Mouse (Mus musculus): ENCODE measurements around the gene Gm6408. TPM values are rescaled to one million over a fixed set of nuclear protein-coding genes. Genes with fewer than 3 reads are reported as not detected.
"Not testable (repeated sequence)": the region's sequence is repeated elsewhere in the genome, so short reads cannot be mapped to it uniquely, and the experiment has no call there.

Gene Gm6408
- not detected in 2 replicates for polyA plus RNA-seq (2014; fragmentation: Nextera tagmentation; extraction: Ambion mirVana)

DNA sequence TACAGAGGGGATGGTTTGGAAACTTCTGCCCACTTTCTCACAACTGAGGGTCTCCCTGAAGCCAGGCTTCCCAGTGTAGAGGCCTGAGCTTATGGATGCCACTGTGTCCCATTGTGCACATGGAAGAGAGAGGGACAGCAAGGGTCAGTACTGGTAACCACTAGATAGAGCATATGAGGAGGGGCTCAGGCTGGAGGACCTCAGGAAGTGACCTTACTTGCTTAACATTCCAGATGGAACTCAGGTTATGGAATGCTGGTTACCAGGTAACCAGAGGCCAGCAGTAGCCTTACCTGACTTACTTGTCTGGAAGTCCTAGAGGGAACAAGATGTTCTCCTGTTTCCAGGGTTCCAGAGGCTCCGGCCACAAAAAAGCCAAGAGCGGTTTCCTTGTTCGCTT, at the start of gene Gm6408:
Gm6408 (plus strand) TSS at position 301 of the 400 bp plus-strand sequence.
- not testable (repeated sequence) for ATAC-seq (ENCODE audit: low read depth); H3K36me3 ChIP-seq (ENCODE audit: control insufficient read depth, insufficient read depth, low read length); H3K9ac ChIP-seq (ENCODE audit: low read depth, low read length); H3K4me3 ChIP-seq (ENCODE audit: low read depth, low read length); DNase-seq (ENCODE audit: low spot score); H3K27ac ChIP-seq (replicated peaks; ENCODE audit: low read depth, low read length); H3K27me3 ChIP-seq (replicated peaks; ENCODE audit: control insufficient read depth, insufficient read depth, low read length); H3K4me1 ChIP-seq (ENCODE audit: control insufficient read depth, insufficient read depth, low read length); H3K9me3 ChIP-seq (ENCODE audit: control insufficient read depth, low read length); H3K4me2 ChIP-seq (ENCODE audit: low read depth, low read length)
- 90% methylated on average over 2 of the region's 3 CpGs for WGBS

DNA sequence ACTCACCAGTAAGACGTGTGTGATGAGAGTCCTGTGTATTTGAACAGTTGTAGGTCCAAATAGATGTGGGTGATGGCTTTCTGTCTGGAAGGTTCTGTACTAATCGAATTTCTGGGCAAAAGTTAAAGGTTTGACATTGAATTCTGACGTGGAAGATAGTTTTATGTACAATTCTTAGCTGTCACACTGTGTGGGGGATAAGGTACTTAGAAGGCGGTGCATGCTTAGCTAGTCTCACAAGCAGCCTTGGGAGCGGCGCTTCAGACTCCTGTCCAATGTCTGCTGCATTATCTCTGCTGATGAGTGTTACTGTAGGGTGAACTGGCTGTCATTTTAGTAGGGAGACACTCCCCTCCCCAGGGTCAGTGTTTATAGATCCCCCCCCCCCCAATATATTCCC, 49.3 kb upstream of the Gm6408 start:
- no peak overlapping the region for H3K4me2 ChIP-seq (ENCODE audit: low read depth, low read length)
- no peak overlapping the region for H3K9ac ChIP-seq (ENCODE audit: low read depth, low read length)
- 87% methylated on average over 6 of the region's 6 CpGs for WGBS
- H3K4me3 ChIP-seq (ENCODE audit: low read depth, low read length) = no peak overlapping the region
- DNase-seq (ENCODE audit: low spot score) (no peak), ATAC-seq (ENCODE audit: low read depth) (no peak)
- H3K4me1 ChIP-seq (ENCODE audit: control insufficient read depth, insufficient read depth, low read length) = 0 out of 2 replicates have a peak, but pooled peaks cover 3% of the 10 kb centered on the region
- H3K36me3 ChIP-seq (ENCODE audit: control insufficient read depth, insufficient read depth, low read length) = no peaks in the 10 kb centered on the region
- H3K9me3 ChIP-seq (ENCODE audit: control insufficient read depth, low read length) = no peaks in the 10 kb centered on the region
- no peak overlapping the region for H3K27ac ChIP-seq (replicated peaks; ENCODE audit: low read depth, low read length)
- H3K27me3 ChIP-seq (replicated peaks; ENCODE audit: control insufficient read depth, insufficient read depth, low read length) = no peaks in the 10 kb centered on the region

DNA sequence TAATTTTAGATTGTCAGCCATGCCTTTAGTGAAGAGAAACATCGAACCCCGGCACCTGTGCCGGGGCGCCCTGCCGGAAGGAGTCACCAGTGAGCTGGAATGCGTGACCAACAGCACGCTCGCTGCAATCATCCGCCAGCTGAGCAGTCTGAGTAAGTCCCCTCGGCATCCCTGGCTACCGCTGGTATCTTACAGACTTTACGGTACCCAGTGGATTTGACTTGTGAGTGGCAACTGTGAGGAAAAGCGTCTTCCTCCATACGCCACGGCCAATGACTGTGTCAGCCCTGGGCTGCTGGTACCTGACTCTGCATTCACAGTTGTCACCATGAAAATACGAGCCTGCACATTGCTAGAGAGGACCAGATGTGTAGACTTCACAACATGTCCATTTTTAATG, 46.4 kb upstream of the Gm6408 start:
- H3K9ac ChIP-seq (ENCODE audit: low read depth, low read length) = no peak overlapping the region
- H3K4me1 ChIP-seq (ENCODE audit: control insufficient read depth, insufficient read depth, low read length) = no peaks in the 10 kb centered on the region
- DNase-seq (ENCODE audit: low spot score) = no peak
- 90% methylated on average over 16 of the region's 16 CpGs for WGBS
- H3K9me3 ChIP-seq (ENCODE audit: control insufficient read depth, low read length) = no peaks in the 10 kb centered on the region
- ATAC-seq (ENCODE audit: low read depth) = no peak
- no peaks in the 10 kb centered on the region for H3K27me3 ChIP-seq (replicated peaks; ENCODE audit: control insufficient read depth, insufficient read depth, low read length)
- no peak overlapping the region for H3K4me2 ChIP-seq (ENCODE audit: low read depth, low read length)
- no peak overlapping the region for H3K27ac ChIP-seq (replicated peaks; ENCODE audit: low read depth, low read length)
- H3K4me3 ChIP-seq (ENCODE audit: low read depth, low read length) = no peak overlapping the region
- H3K36me3 ChIP-seq (ENCODE audit: control insufficient read depth, insufficient read depth, low read length) = peaks cover 7% of the 10 kb centered on the region; the same call in 1 of the 2 replicates

DNA sequence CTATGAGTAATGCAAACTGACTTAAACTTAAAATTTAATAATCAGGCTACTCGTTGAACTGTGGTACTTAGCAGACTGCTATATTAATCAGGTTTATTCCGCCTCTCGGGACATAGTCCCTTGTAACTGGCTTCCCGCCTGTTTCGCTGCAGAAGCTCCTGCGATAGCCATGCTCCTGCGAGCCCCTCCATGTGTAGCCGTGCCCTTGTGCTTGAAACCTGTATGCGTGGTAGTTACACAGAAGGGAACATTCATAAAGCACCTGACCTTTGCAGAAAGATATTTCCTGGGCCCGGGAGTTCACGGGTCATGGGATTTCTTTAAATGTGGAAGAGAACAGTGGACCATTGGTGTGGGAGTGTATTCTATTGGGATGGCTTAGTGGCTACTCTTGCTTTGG, 45.0 kb upstream of the Gm6408 start:
- H3K36me3 ChIP-seq (ENCODE audit: control insufficient read depth, insufficient read depth, low read length) = peaks cover 7% of the 10 kb centered on the region; the same call in 1 of the 2 replicates
- H3K4me2 ChIP-seq (ENCODE audit: low read depth, low read length) = no peak overlapping the region
- no peaks in the 10 kb centered on the region for H3K4me1 ChIP-seq (ENCODE audit: control insufficient read depth, insufficient read depth, low read length)
- H3K4me3 ChIP-seq (ENCODE audit: low read depth, low read length) = no peak overlapping the region
- WGBS = 95% methylated on average over 11 of the region's 11 CpGs
- no peak overlapping the region for H3K9ac ChIP-seq (ENCODE audit: low read depth, low read length)
- no peaks in the 10 kb centered on the region for H3K27me3 ChIP-seq (replicated peaks; ENCODE audit: control insufficient read depth, insufficient read depth, low read length)
- DNase-seq (ENCODE audit: low spot score) = no peak
- no peak for ATAC-seq (ENCODE audit: low read depth)
- H3K9me3 ChIP-seq (ENCODE audit: control insufficient read depth, low read length) = no peaks in the 10 kb centered on the region
- no peak overlapping the region for H3K27ac ChIP-seq (replicated peaks; ENCODE audit: low read depth, low read length)

DNA sequence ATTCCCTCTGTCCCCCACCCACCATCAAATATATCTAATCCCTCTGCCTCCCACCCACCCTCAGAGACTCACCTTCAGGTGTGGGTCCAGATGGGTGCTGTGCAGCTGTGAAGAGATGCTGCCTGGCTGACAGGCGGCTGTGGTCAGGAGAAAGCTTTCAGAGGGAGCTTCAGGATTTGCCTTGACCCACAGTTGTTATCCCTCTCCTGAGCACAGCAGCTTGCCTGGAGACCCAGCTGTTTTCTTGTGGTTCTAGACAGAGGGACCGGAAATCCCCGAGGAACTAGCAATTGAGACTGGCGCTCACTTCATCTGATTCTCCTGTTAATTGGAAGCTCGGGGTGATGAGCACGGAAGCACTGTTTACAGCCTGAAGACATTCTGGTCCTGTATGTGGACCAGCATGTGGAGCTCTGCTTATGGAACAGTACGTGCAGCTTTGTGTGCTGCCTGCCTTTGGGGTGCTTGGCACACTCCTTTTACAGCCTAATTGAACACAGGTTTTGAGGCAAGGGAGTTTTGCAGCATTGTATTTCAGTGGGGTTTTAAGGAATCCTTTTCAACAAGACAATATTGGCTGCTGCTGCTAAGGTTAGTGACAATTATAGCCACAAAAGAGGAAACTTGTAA, 42.5 kb upstream of the Gm6408 start:
- H3K4me3 ChIP-seq (ENCODE audit: low read depth, low read length) = no peak overlapping the region
- H3K4me1 ChIP-seq (ENCODE audit: control insufficient read depth, insufficient read depth, low read length) = no peaks in the 10 kb centered on the region
- no peak overlapping the region for H3K4me2 ChIP-seq (ENCODE audit: low read depth, low read length)
- H3K36me3 ChIP-seq (ENCODE audit: control insufficient read depth, insufficient read depth, low read length) = peaks cover 7% of the 10 kb centered on the region; the same call in 1 of the 2 replicates
- peak overlapping the region; percentile 71 for H3K27ac ChIP-seq (replicated peaks; ENCODE audit: low read depth, low read length)
- H3K27me3 ChIP-seq (replicated peaks; ENCODE audit: control insufficient read depth, insufficient read depth, low read length) = no peaks in the 10 kb centered on the region
- no peak overlapping the region for H3K9ac ChIP-seq (ENCODE audit: low read depth, low read length)
- ATAC-seq (ENCODE audit: low read depth) (peak; percentile 63), DNase-seq (ENCODE audit: low spot score) (peak; percentile 64)
- 65% methylated on average over 7 of the region's 7 CpGs for WGBS
- H3K9me3 ChIP-seq (ENCODE audit: control insufficient read depth, low read length) = no peaks in the 10 kb centered on the region

DNA sequence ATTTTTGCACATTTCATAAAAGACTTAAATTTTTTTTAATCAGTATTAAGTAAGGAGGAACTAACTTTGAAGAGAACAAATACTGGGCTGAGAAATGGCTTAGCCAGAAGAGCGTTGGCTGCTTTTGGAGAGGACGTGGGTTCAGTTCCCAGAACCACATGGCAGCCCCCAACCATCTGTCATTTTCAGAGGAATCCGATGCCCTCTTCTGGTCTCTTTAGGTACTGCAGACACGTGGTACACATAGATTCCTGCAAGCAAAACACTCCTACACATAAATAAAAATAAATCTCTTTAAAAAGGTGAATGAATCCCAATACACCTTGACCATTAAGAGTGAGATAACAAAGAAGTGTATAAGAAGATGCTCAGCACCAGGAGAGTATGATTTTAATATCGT, 41.5 kb upstream of the Gm6408 start:
- Histone ChIP-seq H3K27me3 (replicated peaks; ENCODE audit: control insufficient read depth, insufficient read depth, low read length) (no peaks in the 10 kb centered on the region), H3K4me2 (ENCODE audit: low read depth, low read length) (no peak overlapping the region), H3K27ac (replicated peaks; ENCODE audit: low read depth, low read length) (no peak overlapping the region), H3K4me1 (ENCODE audit: control insufficient read depth, insufficient read depth, low read length) (no peaks in the 10 kb centered on the region), H3K9ac (ENCODE audit: low read depth, low read length) (no peak overlapping the region), H3K4me3 (ENCODE audit: low read depth, low read length) (no peak overlapping the region), H3K36me3 (ENCODE audit: control insufficient read depth, insufficient read depth, low read length) (peaks cover 7% of the 10 kb centered on the region; the same call in 1 of the 2 replicates), H3K9me3 (ENCODE audit: control insufficient read depth, low read length) (no peaks in the 10 kb centered on the region)
- DNase-seq (ENCODE audit: low spot score) (no peak), ATAC-seq (ENCODE audit: low read depth) (no peak)
- 90% methylated on average over 5 of the region's 5 CpGs for WGBS

DNA sequence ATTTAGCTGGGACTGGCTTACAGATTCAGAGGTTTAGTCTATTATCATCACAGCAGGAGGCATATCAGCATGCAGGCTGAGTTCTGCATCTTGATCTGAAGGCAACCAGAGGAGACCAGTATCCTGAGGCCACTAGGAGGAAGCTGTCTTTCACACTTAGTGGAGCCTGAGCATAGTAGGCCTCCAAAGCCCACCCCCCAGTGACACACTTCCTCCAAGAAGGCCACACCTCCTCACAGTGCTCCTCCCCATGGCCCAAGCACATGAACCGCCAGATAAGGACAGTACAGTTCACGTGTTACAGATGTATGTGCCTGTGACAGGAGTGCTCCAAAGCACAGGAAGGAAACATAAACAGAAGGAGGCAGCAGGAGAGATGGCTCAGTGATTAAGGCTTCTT, 39.0 kb upstream of the Gm6408 start:
- Histone ChIP-seq H3K27ac (replicated peaks; ENCODE audit: low read depth, low read length) (no peak overlapping the region), H3K9ac (ENCODE audit: low read depth, low read length) (no peak overlapping the region), H3K9me3 (ENCODE audit: control insufficient read depth, low read length) (no peaks in the 10 kb centered on the region), H3K4me2 (ENCODE audit: low read depth, low read length) (no peak overlapping the region), H3K36me3 (ENCODE audit: control insufficient read depth, insufficient read depth, low read length) (peaks cover 6% of the 10 kb centered on the region; the same call in 1 of the 2 replicates), H3K4me1 (ENCODE audit: control insufficient read depth, insufficient read depth, low read length) (no peaks in the 10 kb centered on the region), H3K4me3 (ENCODE audit: low read depth, low read length) (no peak overlapping the region), H3K27me3 (replicated peaks; ENCODE audit: control insufficient read depth, insufficient read depth, low read length) (no peaks in the 10 kb centered on the region)
- 85% methylated on average over 2 of the region's 2 CpGs for WGBS
- ATAC-seq (ENCODE audit: low read depth) (no peak), DNase-seq (ENCODE audit: low spot score) (no peak)

DNA sequence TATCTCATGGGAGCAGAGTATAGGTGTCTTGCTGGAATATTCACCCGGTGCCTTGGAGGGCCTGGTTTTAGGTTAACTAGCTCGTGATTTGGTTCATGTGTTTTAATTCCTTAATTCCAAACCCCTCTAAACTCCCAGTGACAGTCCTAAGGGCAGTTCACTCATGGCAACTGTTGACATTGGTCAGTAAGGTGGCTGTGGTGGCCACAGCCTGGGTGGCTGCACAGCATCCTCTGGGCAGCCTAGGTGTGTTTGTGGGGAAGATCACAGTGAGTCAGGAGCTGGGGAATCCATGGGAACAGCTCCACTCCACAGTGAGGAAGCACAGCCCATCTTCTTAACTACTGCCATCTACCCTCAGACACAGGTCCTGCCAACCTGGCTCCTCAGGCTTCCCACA, 35.1 kb upstream of the Gm6408 start:
- H3K9ac ChIP-seq (ENCODE audit: low read depth, low read length) = no peak overlapping the region
- H3K36me3 ChIP-seq (ENCODE audit: control insufficient read depth, insufficient read depth, low read length) = no peaks in the 10 kb centered on the region
- H3K9me3 ChIP-seq (ENCODE audit: control insufficient read depth, low read length) = no peaks in the 10 kb centered on the region
- ATAC-seq (ENCODE audit: low read depth) (no peak), DNase-seq (ENCODE audit: low spot score) (no peak)
- 75% methylated on average over 2 of the region's 2 CpGs for WGBS
- H3K27ac ChIP-seq (replicated peaks; ENCODE audit: low read depth, low read length) = no peak overlapping the region
- H3K27me3 ChIP-seq (replicated peaks; ENCODE audit: control insufficient read depth, insufficient read depth, low read length) = no peaks in the 10 kb centered on the region
- H3K4me2 ChIP-seq (ENCODE audit: low read depth, low read length) = no peak overlapping the region
- H3K4me1 ChIP-seq (ENCODE audit: control insufficient read depth, insufficient read depth, low read length) = no peaks in the 10 kb centered on the region
- no peak overlapping the region for H3K4me3 ChIP-seq (ENCODE audit: low read depth, low read length)

DNA sequence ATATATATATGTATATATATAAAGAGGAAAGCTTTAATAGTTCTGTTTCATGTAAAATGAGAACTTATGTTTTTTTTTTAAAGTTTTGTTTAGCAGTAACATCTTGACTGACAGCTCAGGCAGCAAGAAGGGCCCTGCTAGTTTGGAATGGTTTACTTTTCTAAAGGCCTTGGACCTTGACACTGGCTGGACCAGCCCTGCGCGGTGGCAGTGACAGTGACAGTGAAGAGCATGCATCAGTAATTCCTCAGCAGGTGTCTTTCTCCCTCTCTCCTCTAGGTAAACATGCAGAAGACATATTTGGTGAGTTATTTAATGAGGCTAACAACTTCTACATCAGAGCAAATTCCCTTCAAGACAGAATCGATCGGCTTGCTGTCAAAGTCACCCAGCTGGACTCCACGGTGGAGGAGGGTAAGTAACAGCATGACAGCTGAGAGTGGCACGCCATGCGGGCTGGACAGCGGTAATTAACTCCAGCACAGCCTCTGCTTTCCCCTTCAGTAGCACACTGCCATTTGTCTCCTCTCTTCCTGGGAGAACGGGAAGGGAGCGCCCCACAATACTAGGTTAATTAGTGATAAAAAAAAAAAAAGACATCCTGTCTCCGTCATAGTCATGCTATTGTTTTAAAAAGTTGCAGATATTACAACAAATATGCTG, 30.0 kb upstream of the Gm6408 start:
- no peaks in the 10 kb centered on the region for H3K27me3 ChIP-seq (replicated peaks; ENCODE audit: control insufficient read depth, insufficient read depth, low read length)
- H3K4me1 ChIP-seq (ENCODE audit: control insufficient read depth, insufficient read depth, low read length) = no peaks in the 10 kb centered on the region
- H3K9me3 ChIP-seq (ENCODE audit: control insufficient read depth, low read length) = no peaks in the 10 kb centered on the region
- WGBS = 65% methylated on average over 11 of the region's 11 CpGs
- no peak overlapping the region for H3K9ac ChIP-seq (ENCODE audit: low read depth, low read length)
- DNase-seq (ENCODE audit: low spot score) = peak; percentile 8
- H3K36me3 ChIP-seq (ENCODE audit: control insufficient read depth, insufficient read depth, low read length) = 0 out of 2 replicates have a peak, but pooled peaks cover 13% of the 10 kb centered on the region
- H3K4me3 ChIP-seq (ENCODE audit: low read depth, low read length) = no peak overlapping the region
- no peak overlapping the region for H3K4me2 ChIP-seq (ENCODE audit: low read depth, low read length)
- no peak for ATAC-seq (ENCODE audit: low read depth)
- H3K27ac ChIP-seq (replicated peaks; ENCODE audit: low read depth, low read length) = no peak overlapping the region
